In genomic region chr1:159393070-159393699, GRCm38 (mm10) we compare ENCODE assay signal across 8 mouse cellular contexts.
A peak's percentile ranks its signal among the peaks of the same experiment; 100 is the strongest.
DNase-seq lines count a peak whose midpoint lies in the region.

No protein-coding gene starts in this region.

- peak overlapping the region; percentile 64 for H3K27ac ChIP-seq in limb, embryonic 10.5 days

- peak; percentile 27 to 86 for DNase-seq in adrenal gland, adult (ENCODE audit: inconsistent age in 2 of 2, low spot score in 1 of 2)
- DNase-seq in adrenal gland, postnatal 4 days (ENCODE audit: low spot score in 2 of 2), result no peak
- peak; percentile 92 for DNase-seq in NIH3T3 (ENCODE audit: low read depth)
- peak; percentile 29 to 65 for DNase-seq in frontal cortex, postnatal 14 days (ENCODE audit: low spot score in 2 of 2)
- DNase-seq in kidney, adult 8-10 months, result peak; percentile 10 to 22
- peak; percentile 37 for DNase-seq in limb, embryonic 10.5 days (ENCODE audit: low spot score)
- DNase-seq in telencephalon, adult 2 months (ENCODE audit: low read depth, low spot score), result peak; percentile 94
- no peak for DNase-seq in spleen, postnatal 14 days (ENCODE audit: low spot score in 2 of 2)

- no peaks in the 10 kb centered on the region for H3K27me3 ChIP-seq in limb, embryonic 10.5 days (ENCODE audit: low read depth, poor library complexity, severe bottlenecking)

- no peaks in the 10 kb centered on the region for H3K9me3 ChIP-seq in limb, embryonic 10.5 days (replicated peaks)

- WGBS in limb, embryonic 10.5 days, result 23% methylated on average over 6 of the region's 6 CpGs

- no peak overlapping the region for H3K4me3 ChIP-seq in limb, embryonic 10.5 days

- no peaks in the 10 kb centered on the region for H3K36me3 ChIP-seq in limb, embryonic 10.5 days

- H3K4me1 ChIP-seq in limb, embryonic 10.5 days, result peaks cover 17% of the 10 kb centered on the region

Comparison
In these comparisons a context has a peak if more than half of its experiments do, and no peak if none do; other contexts are left out.
1. DNase-seq: peak in adrenal gland, adult (2 of 2), NIH3T3 (single experiment), frontal cortex, postnatal 14 days (2 of 2), kidney, adult 8-10 months (2 of 2), limb, embryonic 10.5 days (single experiment) and telencephalon, adult 2 months (single experiment); none in adrenal gland, postnatal 4 days (0 of 2) and spleen, postnatal 14 days (0 of 2).